Mouse (Mus musculus) urinary bladder, postnatal 14 days (tissue): ENCODE results near the gene Meltf.

Source experiments
- DNase-seq: peaks from one replicate; pipeline ENCODE4 v3.0.0; 2021; ENCODE audit warnings: low spot score

Meltf gene

GRCm38 (mm10) chr16:31878573-31879257, at the start of gene Meltf:
Gene Meltf, plus strand, starts transcription at chr16:31878810.
- peak; percentile 85 for DNase-seq

- no peak for DNase-seq
Measured at GRCm38 (mm10) chr16:31830726-31831125, 47.9 kb upstream of the Meltf start.

- no peak for DNase-seq
Measured at GRCm38 (mm10) chr16:31832630-31833422, 45.8 kb upstream of the Meltf start.

- DNase-seq, result no peak
Measured at GRCm38 (mm10) chr16:31834011-31834584, 44.5 kb upstream of the Meltf start.

GRCm38 (mm10) chr16:31834662-31835318, 43.8 kb upstream of the Meltf start:
- no peak for DNase-seq

- DNase-seq, result no peak
Measured at GRCm38 (mm10) chr16:31837362-31837761, 41.2 kb upstream of the Meltf start.

- DNase-seq, result no peak
Measured at GRCm38 (mm10) chr16:31844246-31844645, 34.4 kb upstream of the Meltf start.

- no peak for DNase-seq
Measured at GRCm38 (mm10) chr16:31846763-31847162, 31.8 kb upstream of the Meltf start.

GRCm38 (mm10) chr16:31863920-31864319, 14.7 kb upstream of the Meltf start:
- DNase-seq, result no peak

- no peak for DNase-seq
Measured at GRCm38 (mm10) chr16:31865242-31865641, 13.4 kb upstream of the Meltf start.

- no peak for DNase-seq
Measured at GRCm38 (mm10) chr16:31866911-31867310, 11.7 kb upstream of the Meltf start.

- DNase-seq, result no peak
Measured at GRCm38 (mm10) chr16:31867736-31868135, 10.9 kb upstream of the Meltf start.

- no peak for DNase-seq
Measured at GRCm38 (mm10) chr16:31873721-31874120, 4.9 kb upstream of the Meltf start.

- DNase-seq, result no peak
Measured at GRCm38 (mm10) chr16:31875391-31875790, 3.2 kb upstream of the Meltf start.

- no peak for DNase-seq
Measured at GRCm38 (mm10) chr16:31876386-31876785, 2.2 kb upstream of the Meltf start.

GRCm38 (mm10) chr16:31878052-31878451, 558 bp upstream of the Meltf start:
- no peak for DNase-seq

GRCm38 (mm10) chr16:31880146-31880840, 1.7 kb downstream of the Meltf start:
- DNase-seq, result peak; percentile 46

GRCm38 (mm10) chr16:31882381-31882908, 3.8 kb downstream of the Meltf start:
- no peak for DNase-seq

GRCm38 (mm10) chr16:31883302-31883701, 4.7 kb downstream of the Meltf start:
- DNase-seq, result no peak

- no peak for DNase-seq
Measured at GRCm38 (mm10) chr16:31883902-31884301, 5.3 kb downstream of the Meltf start.

GRCm38 (mm10) chr16:31890907-31891306, 12.3 kb downstream of the Meltf start:
- DNase-seq, result no peak
